Mouse (Mus musculus): Measurements from ENCODE around the gene Hsd17b7.

- TF ChIP-seq CTCF (IDR thresholded peaks at IDR 0.05; ENCODE audit: low read depth) (no peak), EP300 (IDR thresholded peaks at IDR 0.05; ENCODE audit: low read depth) (no peak)
Observed at GRCm38 (mm10) chr1:169932122-169932746, 36.8 kb downstream of the Hsd17b7 start.

Measured in heart, postnatal 0 days (tissue).